Mouse (Mus musculus) adrenal gland, postnatal 14 days (tissue): ENCODE data around the gene Tnxb. TPM values are rescaled to one million over a fixed set of nuclear protein-coding genes. Genes with fewer than 3 reads are reported as not detected.
A peak's percentile ranks its signal among the peaks of the same experiment; 100 is the strongest.

Experiments
- DNase-seq: peaks from one replicate; pipeline ENCODE4 v3.0.0; 2021; ENCODE audit warnings: mixed read lengths
- long read RNA-seq, 2 experiments: library from polyadenylated mRNA; stranded (forward); transcript quantifications; one replicate each; pipeline ENCODE4 v2.0.0; 2021
- total RNA-seq: library from RNA; stranded (reverse); gene quantifications from 2 replicates; pipeline ENCODE4 v1.2.3, GENCODE M21; 2021

The Tnxb gene
- 39.8 and 41.0 TPM in 2 replicates for total RNA-seq
- long read RNA-seq, experiment 1, partial matches to known transcripts = 0 of 1 reads
- long read RNA-seq, experiment 1, other reads (novel, unspliced or antisense) = 1 of 1 reads
- long read RNA-seq, experiment 2, partial matches to known transcripts = 0 of 2 reads
- long read RNA-seq, experiment 2, other reads (novel, unspliced or antisense) = 2 of 2 reads

- no peak for DNase-seq
Measured at GRCm38 (mm10) chr17:34670235-34670634, at the start of gene Tnxb. Gene Tnxb (plus strand): TSS chr17:34670535.

GRCm38 (mm10) chr17:34621006-34621405, 49.3 kb upstream of the Tnxb start:
- no peak for DNase-seq

GRCm38 (mm10) chr17:34623161-34623560, 47.2 kb upstream of the Tnxb start:
- no peak for DNase-seq

GRCm38 (mm10) chr17:34624981-34625380, 45.4 kb upstream of the Tnxb start:
- DNase-seq = no peak

GRCm38 (mm10) chr17:34626062-34626772, 44.1 kb upstream of the Tnxb start:
- DNase-seq = no peak

- peak; percentile 59 for DNase-seq
Measured at GRCm38 (mm10) chr17:34626773-34627092, 43.6 kb upstream of the Tnxb start.

GRCm38 (mm10) chr17:34627093-34627942, 43.0 kb upstream of the Tnxb start:
- DNase-seq = peak; percentile 95

- peak; percentile 82 for DNase-seq
Measured at GRCm38 (mm10) chr17:34627943-34628643, 42.2 kb upstream of the Tnxb start, which contains the start of gene Ppt2. Gene Ppt2 (minus strand): TSS chr17:34628510.

- no peak for DNase-seq
Measured at GRCm38 (mm10) chr17:34628644-34628967, 41.7 kb upstream of the Tnxb start.

GRCm38 (mm10) chr17:34629221-34629751, 41.0 kb upstream of the Tnxb start, which contains the start of gene Prrt1:
Gene Prrt1 (plus strand): TSS chr17:34629533.
- DNase-seq = peak; percentile 21

GRCm38 (mm10) chr17:34629796-34630603, 40.3 kb upstream of the Tnxb start:
- DNase-seq = no peak

GRCm38 (mm10) chr17:34630761-34631301, 39.5 kb upstream of the Tnxb start:
- peak; percentile 37 for DNase-seq

GRCm38 (mm10) chr17:34631647-34632046, 38.7 kb upstream of the Tnxb start:
- DNase-seq = peak; percentile 6

GRCm38 (mm10) chr17:34632261-34632691, 38.1 kb upstream of the Tnxb start:
- peak; percentile 82 for DNase-seq

GRCm38 (mm10) chr17:34635671-34636070, 34.7 kb upstream of the Tnxb start:
- DNase-seq = peak; percentile 29

GRCm38 (mm10) chr17:34637459-34637858, 32.9 kb upstream of the Tnxb start:
- no peak for DNase-seq

- no peak for DNase-seq
Measured at GRCm38 (mm10) chr17:34639461-34640255, 30.7 kb upstream of the Tnxb start.

GRCm38 (mm10) chr17:34640778-34641601, 29.3 kb upstream of the Tnxb start:
- peak; percentile 65 for DNase-seq

GRCm38 (mm10) chr17:34641945-34642344, 28.4 kb upstream of the Tnxb start:
- DNase-seq = no peak
